Mouse (Mus musculus) olfactory bulb, adult 2 months (tissue): ENCODE data around the gene Gigyf2.

Experiments
- CTCF ChIP-seq: fragments of 200-500 bp; IDR thresholded peaks from 2 replicates; pipeline ENCODE4 v1.5.1; 2012; ENCODE audit warnings: low read depth, mild to moderate bottlenecking, low read length, moderate library complexity; ENCODE audit not compliant: insufficient read depth
- POLR2A ChIP-seq: fragments of 200-500 bp; IDR thresholded peaks from 2 replicates; pipeline ENCODE4 v1.6.1; 2012; ENCODE audit warnings: mild to moderate bottlenecking, low read depth, low read length, moderate library complexity; ENCODE audit not compliant: insufficient read depth

GRCm38 (mm10) chr1:87360276-87360675, 33.5 kb downstream of the Gigyf2 start:
- TF ChIP-seq POLR2A = no peak
- no peak for TF ChIP-seq CTCF
